In the genomic region with DNA sequence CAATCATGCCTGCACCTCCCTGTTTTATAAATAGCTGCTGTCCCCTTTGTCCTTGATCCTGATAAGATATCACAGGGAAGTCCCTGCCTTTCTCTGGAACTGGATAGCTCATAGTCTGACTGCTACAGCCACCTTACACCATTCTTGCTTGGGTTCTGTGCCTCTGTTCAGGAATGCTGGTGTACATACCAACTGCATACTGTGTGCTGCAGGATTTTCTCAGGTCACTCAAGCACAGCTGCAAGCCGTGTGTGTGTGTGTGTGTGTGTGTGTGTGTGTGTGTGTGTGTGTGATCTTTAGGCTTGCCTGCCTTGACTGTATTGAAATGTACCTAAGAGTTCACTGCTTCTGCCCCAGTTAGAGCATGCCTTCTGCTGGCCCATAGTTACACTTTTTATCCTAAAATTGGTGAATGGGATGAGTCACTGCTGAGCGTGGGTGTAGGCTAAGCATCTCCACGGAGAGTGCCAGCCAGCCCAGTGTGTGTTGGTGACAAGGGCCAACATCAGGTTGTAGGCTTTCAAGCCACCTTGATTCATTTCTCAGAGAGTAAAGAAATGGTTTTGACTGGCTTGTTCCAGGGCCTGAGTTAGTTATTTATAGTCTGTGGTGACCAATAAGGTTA, we compare ENCODE assay signal across 13 mouse cellular contexts.
DNase-seq lines count a peak whose midpoint lies in the region; ATAC-seq and TF ChIP-seq lines count a peak whose summit lies in the region.
"Had no signal": no experiment of that assay in that cellular context is flagged by ENCODE, and none has a peak within 500 bp of the region (broad histone marks: within the 10 kb centered on the region; RNA-seq: fewer than 3 reads in every experiment).

No protein-coding gene starts in this region.

- 47% methylated on average over 3 of the region's 3 CpGs for WGBS in heart, embryonic 15.5 days
- WGBS in stomach, postnatal 0 days = 48% methylated on average over 3 of the region's 3 CpGs

- no peaks in the 10 kb centered on the region for H3K36me3 ChIP-seq in heart, embryonic 15.5 days
- no peaks in the 10 kb centered on the region for H3K36me3 ChIP-seq in testis, adult 2 months (ENCODE audit: control insufficient read depth, insufficient read depth, low read length)
- H3K36me3 ChIP-seq in stomach, postnatal 0 days (ENCODE audit: control insufficient read depth, insufficient read depth, low read length) = 0 out of 2 replicates have a peak, but pooled peaks cover 5% of the 10 kb centered on the region

- no peak for TF ChIP-seq EP300 in stomach, postnatal 0 days (optimal IDR thresholded peaks at IDR 0.05)

- no peak for TF ChIP-seq POLR2A in testis, adult 2 months (IDR thresholded peaks at IDR 0.05; ENCODE audit: control insufficient read depth, low read depth, low read length)

- TF ChIP-seq CTCF in testis, adult 2 months (IDR thresholded peaks at IDR 0.05; ENCODE audit: control insufficient read depth, insufficient read depth, insufficient replicate concordance, low read depth, low read length) = no peak
- TF ChIP-seq CTCF in stomach, postnatal 0 days (IDR thresholded peaks at IDR 0.05; ENCODE audit: low read depth) = no peak

- 0 out of 2 replicates have a peak, but pooled peaks have one; percentile 53 for ATAC-seq in heart, embryonic 15.5 days (replicated peaks; ENCODE audit: insufficient number of reproducible peaks, insufficient read depth, low FRiP score, low read depth)
- ATAC-seq in stomach, postnatal 0 days (ENCODE audit: low FRiP score, low TSS enrichment) = peak; percentile 22; the same call in 1 of the 2 replicates
- ATAC-seq: forebrain, embryonic 13.5 days had no signal

- no peaks in the 10 kb centered on the region for H3K9me3 ChIP-seq in heart, embryonic 15.5 days (replicated peaks)
- H3K9me3 ChIP-seq in stomach, postnatal 0 days (ENCODE audit: control insufficient read depth, low read length) = no peaks in the 10 kb centered on the region
- H3K9me3 ChIP-seq: forebrain, embryonic 13.5 days; midbrain, embryonic 12.5 days; neural tube, embryonic 13.5 days had no signal

- no peak overlapping the region for H3K4me3 ChIP-seq in heart, embryonic 15.5 days
- no peak overlapping the region for H3K4me3 ChIP-seq in testis, adult 2 months (ENCODE audit: control insufficient read depth, low read depth, low read length)
- H3K4me3 ChIP-seq in stomach, postnatal 0 days (ENCODE audit: low read depth, low read length) = no peak overlapping the region
- H3K4me3 ChIP-seq: forebrain, embryonic 13.5 days; midbrain, embryonic 12.5 days; neural tube, embryonic 13.5 days had no signal

- H3K27ac ChIP-seq in heart, embryonic 15.5 days = peak overlapping the region; percentile 56
- peak overlapping the region; percentile 71 for H3K27ac ChIP-seq in testis, adult 2 months (ENCODE audit: control insufficient read depth, insufficient read depth, low read depth, low read length)
- peak overlapping the region; percentile 75 for H3K27ac ChIP-seq in stomach, postnatal 0 days (replicated peaks)
- H3K27ac ChIP-seq: forebrain, embryonic 13.5 days; midbrain, embryonic 12.5 days; neural tube, embryonic 13.5 days had no signal

- peaks cover 45% of the 10 kb centered on the region for H3K4me1 ChIP-seq in heart, embryonic 15.5 days (replicated peaks)
- H3K4me1 ChIP-seq in testis, adult 2 months (ENCODE audit: control insufficient read depth, insufficient read depth, low read length) = peaks cover 7% of the 10 kb centered on the region
- H3K4me1 ChIP-seq in stomach, postnatal 0 days (replicated peaks; ENCODE audit: control insufficient read depth, insufficient read depth) = no peaks in the 10 kb centered on the region
- H3K4me1 ChIP-seq: midbrain, embryonic 12.5 days had no signal

- DNase-seq in adrenal gland, postnatal 36 days = peak; percentile 42 to 46
- DNase-seq in adrenal gland, postnatal 4 days (ENCODE audit: low spot score in 2 of 2) = no peak
- no peak for DNase-seq in heart, adult 8-10 months (ENCODE audit: low spot score)
- no peak for DNase-seq in testis, postnatal 10 days (ENCODE audit: low spot score)
- no peak for DNase-seq in stomach, postnatal 0 days (ENCODE audit: low spot score)
- DNase-seq in lung, postnatal 4 days = no peak
- DNase-seq: kidney, adult 8-10 months; lung, embryonic 14.5 days had no signal

- H3K4me2 ChIP-seq in heart, embryonic 15.5 days = no peak overlapping the region
- no peak overlapping the region for H3K4me2 ChIP-seq in stomach, postnatal 0 days (replicated peaks; ENCODE audit: low read depth)
- H3K4me2 ChIP-seq: forebrain, embryonic 13.5 days; lung, embryonic 14.5 days; midbrain, embryonic 12.5 days; neural tube, embryonic 13.5 days had no signal

- H3K27me3 ChIP-seq in heart, embryonic 15.5 days = no peaks in the 10 kb centered on the region
- no peaks in the 10 kb centered on the region for H3K27me3 ChIP-seq in testis, adult 2 months (ENCODE audit: control insufficient read depth, insufficient read depth, low read length)
- H3K27me3 ChIP-seq in stomach, postnatal 0 days (ENCODE audit: control insufficient read depth, insufficient read depth, low read length) = no peaks in the 10 kb centered on the region
- H3K27me3 ChIP-seq: forebrain, embryonic 13.5 days; midbrain, embryonic 12.5 days; neural tube, embryonic 13.5 days had no signal

- no peak overlapping the region for H3K9ac ChIP-seq in heart, embryonic 15.5 days
- H3K9ac ChIP-seq in stomach, postnatal 0 days (ENCODE audit: low read length) = no peak overlapping the region
- H3K9ac ChIP-seq: forebrain, embryonic 13.5 days; lung, embryonic 14.5 days; midbrain, embryonic 12.5 days had no signal

Comparison
In these comparisons a context has a peak if more than half of its experiments do, and no peak if none do; other contexts are left out.
1. DNase-seq: peak in adrenal gland, postnatal 36 days (2 of 2); none in adrenal gland, postnatal 4 days (0 of 2), heart, adult 8-10 months (single experiment), testis, postnatal 10 days (single experiment), stomach, postnatal 0 days (single experiment) and lung, postnatal 4 days (0 of 2).
2. Peak in every context shown above with its lines, with median percentiles within 50 percentile points of each other: H3K27ac ChIP-seq.